Mouse (Mus musculus): ENCODE results near the gene Exoc3l4. TPM values are rescaled to one million over a fixed set of nuclear protein-coding genes. Genes with fewer than 3 reads are reported as not detected.

Gene Exoc3l4
- polyA plus RNA-seq (2012; fragmentation: generic; extraction: Trizol), result 23.2 TPM

DNA sequence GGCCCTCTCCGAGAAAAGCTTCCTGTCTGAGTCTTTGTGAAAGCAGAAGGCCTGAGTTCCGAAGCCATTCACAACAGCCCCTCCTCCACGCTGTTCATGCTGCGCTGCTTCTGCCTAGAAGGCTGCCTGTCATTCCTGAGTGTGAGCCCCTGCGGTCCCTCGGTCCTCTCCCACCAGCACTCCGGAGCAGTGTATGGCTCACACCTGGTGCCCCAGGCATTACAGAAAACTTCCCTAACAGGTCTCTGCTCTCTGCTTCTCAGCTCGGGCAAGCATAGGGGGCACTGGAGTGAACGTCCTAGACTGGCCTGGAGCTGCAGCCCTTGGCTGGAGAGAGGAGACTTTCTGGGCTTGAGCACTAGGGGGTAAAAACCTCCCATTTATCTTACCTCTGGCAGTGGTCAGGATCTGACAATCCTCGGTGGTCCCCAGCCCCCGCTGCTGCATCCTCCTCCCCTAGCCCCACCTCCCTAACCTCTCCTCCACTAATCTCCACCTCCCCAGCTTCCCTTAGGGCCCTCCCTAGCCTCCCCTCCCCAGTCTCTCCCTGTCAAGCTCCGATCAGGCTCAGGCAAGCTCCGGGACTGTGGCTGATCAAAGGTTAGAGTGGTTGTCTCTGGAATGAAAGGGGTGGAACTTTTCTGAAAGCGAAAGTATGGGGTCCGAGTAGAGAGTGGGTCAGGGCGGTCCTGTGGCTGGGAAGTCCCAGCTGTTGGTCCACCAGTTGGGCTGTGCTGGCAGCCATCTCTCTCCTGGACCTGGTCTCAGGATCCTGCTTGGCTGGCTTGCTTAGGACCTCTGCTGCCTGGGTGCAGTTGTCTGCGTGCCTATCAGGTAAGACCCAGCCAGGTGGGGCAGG, at the start of gene Exoc3l4:
TSS of gene Exoc3l4 (plus strand) at position 97 of the 859 bp plus-strand sequence.
- Histone ChIP-seq H3ac (ENCODE audit: control insufficient read depth, insufficient read length) (no peak within 1 kb of the TSS), H3K27me3 (ENCODE audit: control insufficient read depth, insufficient read depth, insufficient read length) (no peaks in the 10 kb centered on the region), H3K4me2 (ENCODE audit: low read depth) (peak within 1 kb of the TSS; percentile 38), H3K36me3 (ENCODE audit: control insufficient read depth, insufficient read depth) (no peaks in the 10 kb centered on the region), H3K4me3 (no peak within 1 kb of the TSS), H3K79me2 (ENCODE audit: control insufficient read depth, insufficient read depth) (no peaks in the 10 kb centered on the region)
- peak in 2 of 3 experiments; percentile 18 to 26 for TF ChIP-seq MYOD1 (IDR thresholded peaks at IDR 0.05; ENCODE audit: control insufficient read depth in 1 of 3, insufficient read length in 2 of 3, low read depth in 2 of 3)
- TF ChIP-seq MAX (IDR thresholded peaks at IDR 0.05; ENCODE audit: low read depth), result no peak
- no peak for TF ChIP-seq TCF12 (IDR thresholded peaks at IDR 0.05; ENCODE audit: insufficient read depth, poor library complexity, severe bottlenecking)
- TF ChIP-seq SRF (IDR thresholded peaks at IDR 0.05; ENCODE audit: control insufficient read depth, insufficient read length, low read depth), result no peak
- no peak for TF ChIP-seq POLR2A (IDR thresholded peaks at IDR 0.05; ENCODE audit: insufficient read length, low read depth)
- TF ChIP-seq TCF3 (IDR thresholded peaks at IDR 0.05; ENCODE audit: insufficient read length, low read depth), result no peak
- peak in 1 of 3 experiments; percentile 30 for TF ChIP-seq MYOG (IDR thresholded peaks at IDR 0.05; ENCODE audit: control insufficient read depth in 1 of 3, insufficient read depth in 1 of 3, insufficient read length in 2 of 3, low read depth in 2 of 3)
- no peak for TF ChIP-seq REST (IDR thresholded peaks at IDR 0.05; ENCODE audit: insufficient read depth, insufficient read length)
- no peak for TF ChIP-seq CEBPB (IDR thresholded peaks at IDR 0.05; ENCODE audit: insufficient read depth, poor library complexity, severe bottlenecking)
- no peak for TF ChIP-seq POLR2AphosphoS2 (IDR thresholded peaks at IDR 0.05; ENCODE audit: insufficient read length, low read depth)
- TF ChIP-seq E2F4 (IDR thresholded peaks at IDR 0.05; ENCODE audit: insufficient read depth), result no peak
- no peak for TF ChIP-seq USF1 (IDR thresholded peaks at IDR 0.05; ENCODE audit: low read depth)

DNA sequence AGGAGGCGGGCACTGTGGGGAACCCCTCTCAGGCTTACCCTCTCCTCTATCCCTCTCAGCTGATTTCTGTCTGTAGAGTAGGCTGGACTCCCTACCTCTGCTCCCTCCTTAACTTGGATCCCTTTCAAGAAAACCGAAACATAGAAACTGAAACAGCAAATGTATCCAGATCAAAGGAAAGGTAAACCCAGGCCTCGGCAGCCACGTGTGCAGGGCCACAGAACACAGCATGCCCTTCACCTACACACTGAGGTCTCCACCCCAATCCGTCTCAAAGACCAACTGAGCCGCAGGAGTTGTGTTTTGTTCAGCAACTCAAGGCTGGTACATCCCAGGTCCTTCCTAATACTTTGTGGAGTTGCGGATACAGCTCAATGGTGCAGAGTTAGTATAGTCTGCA, 49.8 kb upstream of the Exoc3l4 start:
- Histone ChIP-seq H3K27me3 (ENCODE audit: control insufficient read depth, insufficient read depth, insufficient read length) (no peaks in the 10 kb centered on the region), H3ac (ENCODE audit: control insufficient read depth, insufficient read length) (no peak overlapping the region), H3K4me3 (no peak overlapping the region), H3K4me2 (ENCODE audit: low read depth) (no peak overlapping the region), H3K36me3 (ENCODE audit: control insufficient read depth, insufficient read depth) (no peaks in the 10 kb centered on the region), H3K79me2 (ENCODE audit: control insufficient read depth, insufficient read depth) (peaks cover 100% of the 10 kb centered on the region)
- no peak for TF ChIP-seq TCF3 (IDR thresholded peaks at IDR 0.05; ENCODE audit: insufficient read length, low read depth)
- no peak for TF ChIP-seq USF1 (IDR thresholded peaks at IDR 0.05; ENCODE audit: low read depth)
- TF ChIP-seq MYOG (IDR thresholded peaks at IDR 0.05; ENCODE audit: control insufficient read depth in 1 of 3, insufficient read depth in 1 of 3, insufficient read length in 2 of 3, low read depth in 2 of 3), result no peak
- no peak for TF ChIP-seq TCF12 (IDR thresholded peaks at IDR 0.05; ENCODE audit: insufficient read depth, poor library complexity, severe bottlenecking)
- TF ChIP-seq E2F4 (IDR thresholded peaks at IDR 0.05; ENCODE audit: insufficient read depth), result no peak
- no peak for TF ChIP-seq SRF (IDR thresholded peaks at IDR 0.05; ENCODE audit: control insufficient read depth, insufficient read length, low read depth)
- no peak for TF ChIP-seq MYOD1 (IDR thresholded peaks at IDR 0.05; ENCODE audit: control insufficient read depth in 1 of 3, insufficient read length in 2 of 3, low read depth in 2 of 3)
- TF ChIP-seq POLR2A (IDR thresholded peaks at IDR 0.05; ENCODE audit: insufficient read length, low read depth), result no peak
- no peak for TF ChIP-seq MAX (IDR thresholded peaks at IDR 0.05; ENCODE audit: low read depth)
- no peak for TF ChIP-seq CEBPB (IDR thresholded peaks at IDR 0.05; ENCODE audit: insufficient read depth, poor library complexity, severe bottlenecking)
- no peak for TF ChIP-seq REST (IDR thresholded peaks at IDR 0.05; ENCODE audit: insufficient read depth, insufficient read length)
- no peak for TF ChIP-seq POLR2AphosphoS2 (IDR thresholded peaks at IDR 0.05; ENCODE audit: insufficient read length, low read depth)

DNA sequence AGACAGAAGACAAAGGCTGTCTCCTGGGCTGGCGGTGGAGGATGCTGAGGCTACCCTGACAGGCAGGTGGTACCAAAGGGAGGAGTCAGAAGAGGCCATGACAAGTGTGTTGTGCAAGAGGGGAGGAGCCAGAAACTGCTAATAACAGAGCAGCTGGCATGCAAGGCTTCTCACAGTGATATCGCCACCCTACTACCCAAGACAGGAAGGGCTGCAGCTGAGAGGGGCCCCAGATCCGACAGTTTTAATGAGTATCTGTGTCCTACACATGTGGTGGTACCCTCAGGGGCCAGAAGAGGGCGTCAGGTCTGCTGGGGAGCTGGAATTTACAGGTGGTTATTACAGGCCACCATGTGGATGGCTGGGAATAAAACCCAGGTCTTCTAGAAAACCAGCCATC, 46.6 kb upstream of the Exoc3l4 start:
- H3ac ChIP-seq (ENCODE audit: control insufficient read depth, insufficient read length), result no peak overlapping the region
- H3K79me2 ChIP-seq (ENCODE audit: control insufficient read depth, insufficient read depth), result peaks cover 99% of the 10 kb centered on the region
- H3K4me2 ChIP-seq (ENCODE audit: low read depth), result no peak overlapping the region
- no peaks in the 10 kb centered on the region for H3K36me3 ChIP-seq (ENCODE audit: control insufficient read depth, insufficient read depth)
- no peak overlapping the region for H3K4me3 ChIP-seq
- no peaks in the 10 kb centered on the region for H3K27me3 ChIP-seq (ENCODE audit: control insufficient read depth, insufficient read depth, insufficient read length)
- TF ChIP-seq TCF3 (IDR thresholded peaks at IDR 0.05; ENCODE audit: insufficient read length, low read depth) (no peak), USF1 (IDR thresholded peaks at IDR 0.05; ENCODE audit: low read depth) (no peak), POLR2AphosphoS2 (IDR thresholded peaks at IDR 0.05; ENCODE audit: insufficient read length, low read depth) (no peak), CEBPB (IDR thresholded peaks at IDR 0.05; ENCODE audit: insufficient read depth, poor library complexity, severe bottlenecking) (no peak), POLR2A (IDR thresholded peaks at IDR 0.05; ENCODE audit: insufficient read length, low read depth) (no peak), MAX (IDR thresholded peaks at IDR 0.05; ENCODE audit: low read depth) (no peak), REST (IDR thresholded peaks at IDR 0.05; ENCODE audit: insufficient read depth, insufficient read length) (no peak), E2F4 (IDR thresholded peaks at IDR 0.05; ENCODE audit: insufficient read depth) (no peak), SRF (IDR thresholded peaks at IDR 0.05; ENCODE audit: control insufficient read depth, insufficient read length, low read depth) (no peak)

DNA sequence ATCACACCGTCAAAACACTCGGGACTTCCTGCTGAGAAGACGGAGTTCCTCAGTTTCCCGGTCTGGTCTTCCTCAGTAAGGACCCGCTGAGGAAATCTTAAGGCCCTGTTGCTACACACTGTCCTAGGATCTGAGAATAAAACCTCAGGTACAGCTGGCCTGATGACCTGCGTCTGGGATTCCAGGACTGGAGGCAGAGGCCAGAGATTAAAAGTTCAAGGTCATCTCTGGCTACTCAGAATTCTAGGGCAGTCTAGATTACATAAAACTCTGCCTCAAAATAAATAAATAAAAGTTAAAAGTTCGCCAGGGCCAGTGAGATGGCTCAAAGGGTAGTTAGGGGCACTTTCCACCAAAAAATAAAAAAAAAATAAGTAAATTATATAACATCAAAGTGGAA, 44.9 kb upstream of the Exoc3l4 start:
- H3K27me3 ChIP-seq (ENCODE audit: control insufficient read depth, insufficient read depth, insufficient read length), result no peaks in the 10 kb centered on the region
- H3K4me3 ChIP-seq, result no peak overlapping the region
- H3K4me2 ChIP-seq (ENCODE audit: low read depth), result no peak overlapping the region
- no peak overlapping the region for H3ac ChIP-seq (ENCODE audit: control insufficient read depth, insufficient read length)
- H3K79me2 ChIP-seq (ENCODE audit: control insufficient read depth, insufficient read depth), result peaks cover 98% of the 10 kb centered on the region
- TF ChIP-seq MYOG (IDR thresholded peaks at IDR 0.05; ENCODE audit: control insufficient read depth in 1 of 3, insufficient read depth in 1 of 3, insufficient read length in 2 of 3, low read depth in 2 of 3) (no peak), MAX (IDR thresholded peaks at IDR 0.05; ENCODE audit: low read depth) (no peak), POLR2AphosphoS2 (IDR thresholded peaks at IDR 0.05; ENCODE audit: insufficient read length, low read depth) (no peak), TCF3 (IDR thresholded peaks at IDR 0.05; ENCODE audit: insufficient read length, low read depth) (no peak), E2F4 (IDR thresholded peaks at IDR 0.05; ENCODE audit: insufficient read depth) (no peak), TCF12 (IDR thresholded peaks at IDR 0.05; ENCODE audit: insufficient read depth, poor library complexity, severe bottlenecking) (no peak), MYOD1 (IDR thresholded peaks at IDR 0.05; ENCODE audit: control insufficient read depth in 1 of 3, insufficient read length in 2 of 3, low read depth in 2 of 3) (no peak), REST (IDR thresholded peaks at IDR 0.05; ENCODE audit: insufficient read depth, insufficient read length) (no peak), POLR2A (IDR thresholded peaks at IDR 0.05; ENCODE audit: insufficient read length, low read depth) (no peak), CEBPB (IDR thresholded peaks at IDR 0.05; ENCODE audit: insufficient read depth, poor library complexity, severe bottlenecking) (no peak), SRF (IDR thresholded peaks at IDR 0.05; ENCODE audit: control insufficient read depth, insufficient read length, low read depth) (no peak), USF1 (IDR thresholded peaks at IDR 0.05; ENCODE audit: low read depth) (no peak)
- H3K36me3 ChIP-seq (ENCODE audit: control insufficient read depth, insufficient read depth), result no peaks in the 10 kb centered on the region
